Mouse (Mus musculus) midbrain, embryonic 13.5 days (tissue): Measurements from ENCODE around the gene Wnt10b. TPM values are rescaled to one million over a fixed set of nuclear protein-coding genes. Genes with fewer than 3 reads are reported as not detected.
"Not testable (repeated sequence)": the region's sequence is repeated elsewhere in the genome, so short reads cannot be mapped to it uniquely, and the experiment has no call there.

Source experiments
- ATAC-seq: fragments of 200-750 bp; cut with Nextera tagmentation; 2 replicates; pipeline ENCODE4 v1.8.0; 2017; ENCODE audit warnings: mild to moderate bottlenecking, moderate TSS enrichment, moderate library complexity
- H3K27ac ChIP-seq: fragments of 300-500 bp; sonication (generic); 2 replicates; pipeline ENCODE4 v1.5.1; 2015; ENCODE audit warnings: inconsistent platforms, mild to moderate bottlenecking, moderate library complexity
- H3K27me3 ChIP-seq: fragments of 300-500 bp; sonication (generic); 2 replicates; pipeline ENCODE4 v1.6.1; 2015; ENCODE audit warnings: mild to moderate bottlenecking, inconsistent platforms
- H3K36me3 ChIP-seq: fragments of 300-500 bp; sonication (generic); 2 replicates; pipeline ENCODE4 v1.6.1; 2015; ENCODE audit warnings: mild to moderate bottlenecking, inconsistent platforms
- H3K4me1 ChIP-seq: fragments of 300-500 bp; sonication (generic); replicated peaks from 2 replicates; pipeline ENCODE4 v1.6.1; 2015; ENCODE audit warnings: inconsistent platforms
- H3K4me2 ChIP-seq: fragments of 300-500 bp; sonication (generic); replicated peaks from 2 replicates; pipeline ENCODE4 v1.6.1; 2015; ENCODE audit warnings: moderate library complexity, mild to moderate bottlenecking, inconsistent platforms
- H3K4me3 ChIP-seq: fragments of 300-500 bp; sonication (generic); replicated peaks from 2 replicates; pipeline ENCODE4 v1.5.1; 2015; ENCODE audit warnings: mild to moderate bottlenecking, inconsistent platforms
- H3K9ac ChIP-seq: fragments of 300-500 bp; sonication (generic); replicated peaks from 2 replicates; pipeline ENCODE4 v1.6.1; 2015; ENCODE audit warnings: mild to moderate bottlenecking, inconsistent platforms
- H3K9me3 ChIP-seq: fragments of 300-500 bp; sonication (generic); 2 replicates; pipeline ENCODE4 v1.6.1; 2016; ENCODE audit warnings: mild to moderate bottlenecking, inconsistent platforms
- WGBS: fragments of 180-500 bp; shearing (Covaris S2); methylation state at CpG from one replicate; pipeline ENCODE4 v1.1.7; 2015; 5-methylcytosine and 5-hydroxymethylcytosine counted together
- polyA plus RNA-seq: library from polyadenylated mRNA; unstranded; fragments of >200 nt; fragmentation: Nextera tagmentation; extraction: Ambion mirVana; gene quantifications from 2 replicates; pipeline ENCODE4 v1.2.1, GENCODE M21; 2015

Wnt10b gene
- 0.24 TPM in 1 of 2 replicates, not detected in the other for polyA plus RNA-seq

DNA sequence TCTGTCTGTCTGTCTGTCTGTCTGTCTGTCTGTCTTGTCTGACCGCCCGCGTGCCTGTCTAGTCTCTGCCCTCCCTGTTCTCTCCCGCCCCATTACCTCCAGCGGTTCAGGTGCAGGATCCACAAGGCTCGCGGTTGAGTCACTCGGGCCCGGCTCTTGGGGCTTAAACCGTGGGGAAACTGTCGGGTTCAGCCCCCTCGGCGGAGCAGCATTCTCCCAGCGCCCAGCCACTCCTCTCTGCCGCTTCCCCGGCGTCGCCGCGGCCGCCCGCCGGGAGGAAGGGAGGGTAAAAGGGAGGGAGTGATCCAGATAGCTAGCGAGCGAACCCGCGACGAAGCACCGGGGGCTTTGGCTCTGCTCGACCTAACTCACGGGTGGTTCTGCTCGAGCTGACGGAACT, at the start of gene Wnt10b:
Gene Wnt10b (minus strand): TSS at position 389 of the 400 bp plus-strand sequence.
- Histone ChIP-seq H3K9ac (peak within 1 kb of the TSS; percentile 41; the same call in 1 of the 2 replicates), H3K27me3 (peaks cover 99% of the 10 kb centered on the region), H3K27ac (no peak within 1 kb of the TSS), H3K4me1 (peaks cover 41% of the 10 kb centered on the region), H3K4me3 (peak within 1 kb of the TSS; percentile 26), H3K36me3 (no peaks in the 10 kb centered on the region), H3K4me2 (peak within 1 kb of the TSS; percentile 47), H3K9me3 (no peaks in the 10 kb centered on the region)
- no peak for ATAC-seq
- under 1% methylated on average over 27 of the region's 33 CpGs for WGBS

- 88% methylated on average over 7 of the region's 7 CpGs for WGBS
- H3K9ac ChIP-seq: no peak overlapping the region
- H3K36me3 ChIP-seq: peaks cover 34% of the 10 kb centered on the region
- H3K4me1 ChIP-seq: peaks cover 17% of the 10 kb centered on the region
- H3K27me3 ChIP-seq: no peaks in the 10 kb centered on the region
- ATAC-seq: no peak
- H3K9me3 ChIP-seq: no peaks in the 10 kb centered on the region
- H3K4me2 ChIP-seq: no peak overlapping the region
- H3K4me3 ChIP-seq: no peak overlapping the region
- H3K27ac ChIP-seq: no peak overlapping the region
These were observed 49.7 kb upstream of the Wnt10b start for GRCm38 (mm10) chr15:98827611-98828011.

- H3K27ac ChIP-seq: no peak overlapping the region
- H3K9me3 ChIP-seq: no peaks in the 10 kb centered on the region
- no peak overlapping the region for H3K4me2 ChIP-seq
- H3K36me3 ChIP-seq: peaks cover 43% of the 10 kb centered on the region
- no peaks in the 10 kb centered on the region for H3K27me3 ChIP-seq
- WGBS: 73% methylated on average over 3 of the region's 3 CpGs
- ATAC-seq: no peak
- H3K4me3 ChIP-seq: no peak overlapping the region
- no peaks in the 10 kb centered on the region for H3K4me1 ChIP-seq
- no peak overlapping the region for H3K9ac ChIP-seq
These were observed 45.5 kb upstream of the Wnt10b start for GRCm38 (mm10) chr15:98823434-98823833.

DNA sequence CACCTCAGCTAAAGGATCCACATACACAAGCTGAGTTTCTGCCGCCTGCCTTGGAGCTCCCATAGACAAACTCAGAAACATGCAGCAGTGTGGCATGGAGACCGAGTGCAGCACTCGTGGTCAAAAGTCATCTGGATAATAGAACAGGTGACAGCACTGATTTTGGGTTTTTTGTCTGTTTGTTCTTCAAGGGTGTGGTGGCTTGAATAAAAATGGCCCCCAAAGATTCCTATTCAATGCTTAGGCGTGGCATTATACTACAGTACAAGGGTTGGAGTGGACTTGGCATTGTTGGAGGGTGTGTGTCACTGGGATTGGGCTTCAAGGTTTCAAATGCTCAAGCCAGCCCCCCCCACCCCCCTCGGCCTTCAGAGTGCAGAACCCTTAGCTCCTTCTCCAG, 44.2 kb upstream of the Wnt10b start:
- WGBS: 91% methylated on average over 5 of the region's 5 CpGs
- Histone ChIP-seq H3K4me2 (no peak overlapping the region), H3K9ac (no peak overlapping the region), H3K27ac (no peak overlapping the region), H3K4me1 (no peaks in the 10 kb centered on the region), H3K9me3 (no peaks in the 10 kb centered on the region), H3K36me3 (peaks cover 40% of the 10 kb centered on the region), H3K27me3 (no peaks in the 10 kb centered on the region), H3K4me3 (no peak overlapping the region)
- no peak for ATAC-seq

- peaks cover 45% of the 10 kb centered on the region for H3K36me3 ChIP-seq
- ATAC-seq: no peak
- H3K27ac ChIP-seq: no peak overlapping the region
- no peaks in the 10 kb centered on the region for H3K9me3 ChIP-seq
- no peak overlapping the region for H3K4me3 ChIP-seq
- WGBS: 25% methylated on average over 10 of the region's 10 CpGs
- H3K9ac ChIP-seq: no peak overlapping the region
- no peak overlapping the region for H3K4me2 ChIP-seq
- no peaks in the 10 kb centered on the region for H3K27me3 ChIP-seq
- H3K4me1 ChIP-seq: no peaks in the 10 kb centered on the region
These were observed 43.5 kb upstream of the Wnt10b start for GRCm38 (mm10) chr15:98821403-98821802.

DNA sequence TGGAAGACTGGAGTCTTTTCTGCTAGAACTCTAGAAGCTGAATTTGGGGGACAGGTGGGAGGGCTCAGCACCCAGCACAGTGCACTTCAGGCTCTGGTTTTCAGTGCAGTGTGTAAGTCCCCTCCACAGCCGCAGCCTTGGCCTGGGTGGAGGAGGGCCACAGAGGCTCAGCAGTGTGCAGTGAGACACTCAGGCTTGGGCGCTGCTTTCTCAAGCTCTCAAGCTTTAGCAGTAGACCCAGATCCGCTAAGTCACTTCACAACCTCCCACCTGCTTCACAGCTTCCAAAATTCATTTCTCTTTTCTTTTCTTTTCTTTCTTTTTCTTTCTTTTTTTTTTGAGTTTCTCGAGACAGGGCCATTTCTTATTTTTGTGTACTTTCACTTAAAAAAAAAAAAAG, 43.0 kb upstream of the Wnt10b start:
- peaks cover 48% of the 10 kb centered on the region for H3K36me3 ChIP-seq
- 86% methylated on average over 4 of the region's 4 CpGs for WGBS
- H3K4me1 ChIP-seq: no peaks in the 10 kb centered on the region
- no peaks in the 10 kb centered on the region for H3K27me3 ChIP-seq
- no peaks in the 10 kb centered on the region for H3K9me3 ChIP-seq
- H3K9ac ChIP-seq: no peak overlapping the region
- no peak overlapping the region for H3K4me3 ChIP-seq
- no peak overlapping the region for H3K27ac ChIP-seq
- no peak for ATAC-seq
- no peak overlapping the region for H3K4me2 ChIP-seq

- Histone ChIP-seq H3K4me3 (no peak overlapping the region), H3K36me3 (peaks cover 48% of the 10 kb centered on the region), H3K27me3 (no peaks in the 10 kb centered on the region), H3K4me2 (no peak overlapping the region), H3K9me3 (no peaks in the 10 kb centered on the region), H3K4me1 (no peaks in the 10 kb centered on the region), H3K27ac (no peak overlapping the region), H3K9ac (no peak overlapping the region)
- ATAC-seq: no peak
- WGBS: 93% methylated on average over 7 of the region's 7 CpGs
These were observed 40.2 kb upstream of the Wnt10b start for GRCm38 (mm10) chr15:98818171-98818570.

- peaks cover 54% of the 10 kb centered on the region for H3K36me3 ChIP-seq
- no peaks in the 10 kb centered on the region for H3K9me3 ChIP-seq
- peaks cover 13% of the 10 kb centered on the region for H3K4me1 ChIP-seq
- no peak for ATAC-seq
- 84% methylated on average over 20 of the region's 20 CpGs for WGBS
- H3K4me2 ChIP-seq: no peak overlapping the region
- H3K27ac ChIP-seq: no peak overlapping the region
- H3K9ac ChIP-seq: no peak overlapping the region
- H3K4me3 ChIP-seq: no peak overlapping the region
- peaks cover 33% of the 10 kb centered on the region for H3K27me3 ChIP-seq
These were observed 34.9 kb upstream of the Wnt10b start for GRCm38 (mm10) chr15:98812741-98813424.

GRCm38 (mm10) chr15:98810212-98810611, 32.3 kb upstream of the Wnt10b start:
- H3K27me3 ChIP-seq: peaks cover 60% of the 10 kb centered on the region
- not testable (repeated sequence) for H3K4me2 ChIP-seq, H3K9me3 ChIP-seq, H3K9ac ChIP-seq, ATAC-seq, H3K27ac ChIP-seq, H3K4me3 ChIP-seq
- peaks cover 39% of the 10 kb centered on the region for H3K36me3 ChIP-seq
- 77% methylated on average over 6 of the region's 6 CpGs for WGBS
- peaks cover 39% of the 10 kb centered on the region for H3K4me1 ChIP-seq

DNA sequence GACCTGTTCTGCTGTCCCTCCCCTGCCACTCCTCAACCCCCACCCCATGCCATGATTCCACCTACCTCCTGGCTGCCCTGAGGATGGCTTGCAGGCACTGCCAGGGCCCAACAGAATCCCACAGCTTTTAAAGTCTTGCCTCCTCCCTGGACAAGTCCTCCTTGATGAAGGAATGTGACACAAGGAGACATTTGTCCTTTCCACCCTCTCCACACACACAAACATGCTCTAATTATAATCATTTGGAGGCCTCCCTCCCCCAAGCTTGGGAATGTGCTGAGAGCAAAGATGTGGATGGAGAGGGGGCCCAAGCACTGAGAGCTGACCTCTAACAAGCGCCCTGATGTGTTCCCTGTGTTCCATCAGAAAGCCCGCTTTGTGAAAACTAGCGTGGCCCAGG, 31.4 kb upstream of the Wnt10b start, which contains the start of gene Ddn:
Gene Ddn (minus strand): TSS at position 101 of the 400 bp plus-strand sequence.
- Histone ChIP-seq H3K27ac (no peak within 1 kb of the TSS), H3K9me3 (no peaks in the 10 kb centered on the region), H3K9ac (peak within 1 kb of the TSS; percentile 59), H3K36me3 (peaks cover 32% of the 10 kb centered on the region), H3K27me3 (peaks cover 68% of the 10 kb centered on the region), H3K4me3 (peak within 1 kb of the TSS; percentile 48), H3K4me1 (peaks cover 47% of the 10 kb centered on the region), H3K4me2 (peak within 1 kb of the TSS; percentile 63)
- 54% methylated on average over 3 of the region's 3 CpGs for WGBS
- no peak for ATAC-seq

DNA sequence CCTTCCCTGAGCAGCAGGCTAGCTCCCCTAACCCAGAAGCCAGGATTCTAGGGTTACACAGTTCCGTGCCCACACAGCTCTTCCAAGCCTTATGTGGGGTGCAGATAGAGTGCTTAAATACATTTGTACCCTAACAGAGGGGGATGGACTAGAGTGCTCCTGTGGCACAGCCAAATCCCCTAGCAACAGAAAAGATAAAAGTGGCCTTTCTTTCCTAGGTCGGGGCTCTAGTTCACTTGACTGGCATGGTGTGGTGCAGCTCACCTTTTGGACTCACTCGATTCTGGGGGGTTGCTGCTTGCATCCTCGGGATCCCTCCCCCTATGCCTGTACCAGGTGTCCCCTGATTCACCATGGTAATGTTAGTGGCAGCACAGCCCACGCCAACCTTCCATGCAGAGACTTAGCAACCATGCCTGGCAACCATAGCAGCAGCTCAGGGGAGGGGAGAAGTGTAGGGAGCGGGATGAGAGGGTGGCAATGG, 30.7 kb upstream of the Wnt10b start:
- Histone ChIP-seq H3K36me3 (peaks cover 25% of the 10 kb centered on the region), H3K27me3 (peaks cover 75% of the 10 kb centered on the region), H3K4me2 (peak overlapping the region; percentile 63), H3K4me3 (peak overlapping the region; percentile 48), H3K27ac (no peak overlapping the region), H3K9ac (peak overlapping the region; percentile 59; the same call in 1 of the 2 replicates), H3K9me3 (no peaks in the 10 kb centered on the region), H3K4me1 (peaks cover 49% of the 10 kb centered on the region)
- 6% methylated on average over 6 of the region's 6 CpGs for WGBS
- no peak for ATAC-seq

- Histone ChIP-seq H3K27me3 (peaks cover 81% of the 10 kb centered on the region), H3K4me2 (peak overlapping the region; percentile 63), H3K36me3 (peaks cover 19% of the 10 kb centered on the region), H3K4me3 (peak overlapping the region; percentile 48), H3K4me1 (peaks cover 51% of the 10 kb centered on the region), H3K9me3 (no peaks in the 10 kb centered on the region), H3K27ac (no peak overlapping the region), H3K9ac (peak overlapping the region; percentile 59)
- ATAC-seq: peak; percentile 49
- WGBS: 1% methylated on average over 33 of the region's 34 CpGs
These were observed 30.1 kb upstream of the Wnt10b start for GRCm38 (mm10) chr15:98807895-98808650.
